Mouse (Mus musculus): ENCODE measurements at regions not wholly inside any gene's neighbourhood (a gene's known extent, or its start where the extent isn't known, plus 50 kb on each side); places are given as distances from the start of the nearest gene placed in this dataset.

DNA sequence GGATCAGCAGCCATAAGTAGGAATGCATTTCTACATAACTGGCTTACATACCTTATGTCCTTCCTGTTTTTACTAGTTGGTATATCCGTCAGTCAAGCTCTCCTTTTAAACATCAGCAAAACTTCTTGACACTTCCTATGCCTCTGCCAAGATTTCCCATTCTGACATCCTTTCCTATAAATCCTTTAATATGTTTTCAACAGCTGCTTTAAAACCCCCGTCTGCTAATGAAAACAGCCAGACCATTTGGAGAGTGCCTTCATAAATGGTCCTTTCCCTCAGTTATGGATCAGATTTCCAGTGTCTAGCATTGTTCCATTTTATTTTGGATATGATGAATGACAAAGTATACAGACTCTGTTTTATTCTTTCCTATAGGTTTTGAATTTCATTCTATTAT, 270.7 kb upstream of the Rgmb start:
- no peak for DNase-seq

DNA sequence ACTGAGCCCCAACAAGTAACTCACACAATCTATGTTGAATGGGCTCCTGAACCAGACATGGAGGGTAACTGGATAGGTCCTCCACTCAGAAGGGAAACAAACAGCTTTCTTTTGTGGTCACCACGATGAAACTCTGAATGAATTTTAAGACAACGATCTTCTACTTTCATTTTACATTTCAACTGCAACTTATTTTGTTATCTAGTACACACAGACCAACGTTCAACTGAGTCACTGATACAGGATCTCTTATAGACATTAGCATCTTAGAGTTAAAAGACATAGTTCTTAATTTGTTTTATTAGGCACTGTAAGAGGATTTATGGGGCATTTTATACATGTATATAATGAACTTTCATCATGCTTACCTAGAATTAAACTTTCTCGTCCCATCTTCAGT, 262.1 kb upstream of the Rgmb start:
- no peak for DNase-seq

DNA sequence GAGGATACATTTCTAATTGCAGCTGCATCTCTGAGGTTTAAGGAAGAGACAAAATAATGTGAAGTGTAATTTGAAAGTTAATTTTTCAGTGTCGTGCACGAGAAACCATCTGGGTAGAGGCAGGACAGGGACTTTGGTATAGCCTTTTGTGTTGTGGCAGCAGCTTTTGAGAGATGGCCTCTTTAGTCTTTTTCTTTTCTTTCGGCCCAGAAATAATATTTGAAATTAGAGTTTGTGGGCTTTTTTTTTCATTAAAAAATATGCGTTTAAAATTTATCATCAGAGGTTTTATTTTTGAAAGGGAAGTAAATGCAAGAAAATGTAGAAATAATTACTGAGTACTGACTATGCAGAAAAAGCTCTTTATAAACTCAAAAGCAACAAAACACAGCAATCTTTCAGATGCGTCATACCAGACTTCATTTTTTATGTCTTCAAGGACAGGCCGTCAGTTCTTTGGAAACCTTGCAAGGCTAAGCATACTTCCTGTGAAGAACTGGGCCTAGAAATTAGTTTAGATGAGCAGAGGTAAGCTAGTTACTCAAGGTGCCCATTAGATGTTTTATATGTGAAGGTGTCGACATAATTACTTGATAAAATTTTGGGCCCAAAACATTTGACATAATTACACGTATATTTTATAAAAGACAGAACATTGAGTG, 258.9 kb upstream of the Rgmb start:
- DNase-seq: no peak

DNA sequence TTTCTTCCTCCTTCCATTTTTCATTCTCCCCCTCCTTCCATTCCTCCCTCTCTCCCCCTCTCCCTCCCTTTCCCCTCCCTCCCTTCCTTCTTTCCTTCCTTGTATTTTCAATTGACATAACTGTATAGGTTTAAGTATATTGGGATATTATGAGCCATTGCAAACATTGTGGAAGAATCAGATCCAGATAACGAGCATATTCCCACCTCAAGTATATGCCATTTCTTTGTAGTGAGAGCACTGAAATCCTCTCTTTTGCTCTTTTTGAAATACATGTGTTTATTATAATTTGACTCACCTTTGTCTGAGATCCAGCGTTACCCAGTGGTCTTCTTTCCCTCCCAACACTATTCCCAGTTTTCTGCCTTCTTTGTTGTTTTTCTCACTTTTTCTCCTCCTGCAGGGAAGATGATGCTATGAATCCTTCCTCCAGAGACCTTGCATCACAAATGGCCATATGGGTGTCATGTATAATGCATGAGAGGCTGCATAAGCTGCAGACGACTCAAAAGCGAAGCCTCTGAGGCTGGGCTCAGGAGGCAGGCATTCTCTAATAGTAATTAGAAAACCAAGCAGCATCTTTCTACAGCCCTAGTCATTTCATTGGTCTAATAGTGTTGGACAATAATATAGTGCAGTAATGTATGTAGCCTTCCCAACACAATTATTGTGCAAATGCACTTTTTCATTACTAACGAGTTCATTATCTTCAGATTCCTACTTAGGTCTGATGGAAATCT, 258.2 kb upstream of the Rgmb start:
- no peak for DNase-seq

DNA sequence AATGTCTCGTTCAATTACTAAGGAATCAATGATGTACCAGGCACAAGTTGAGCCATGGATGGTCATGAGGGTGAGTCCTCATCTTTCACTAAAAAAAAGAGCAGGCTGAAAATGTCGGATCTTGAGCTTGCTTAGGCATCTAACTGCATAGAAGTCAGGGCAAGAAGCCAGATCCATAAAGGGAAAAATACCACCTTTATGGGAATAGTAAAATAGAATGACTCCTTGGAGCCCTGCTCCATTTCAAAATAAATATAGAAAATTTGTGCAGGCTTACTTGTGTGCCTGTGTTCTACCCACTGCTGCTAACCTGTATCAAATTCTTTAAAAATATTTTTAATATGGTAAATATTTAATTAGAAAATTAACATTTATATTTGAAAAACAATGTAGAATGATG, 256.2 kb upstream of the Rgmb start:
- DNase-seq: no peak

DNA sequence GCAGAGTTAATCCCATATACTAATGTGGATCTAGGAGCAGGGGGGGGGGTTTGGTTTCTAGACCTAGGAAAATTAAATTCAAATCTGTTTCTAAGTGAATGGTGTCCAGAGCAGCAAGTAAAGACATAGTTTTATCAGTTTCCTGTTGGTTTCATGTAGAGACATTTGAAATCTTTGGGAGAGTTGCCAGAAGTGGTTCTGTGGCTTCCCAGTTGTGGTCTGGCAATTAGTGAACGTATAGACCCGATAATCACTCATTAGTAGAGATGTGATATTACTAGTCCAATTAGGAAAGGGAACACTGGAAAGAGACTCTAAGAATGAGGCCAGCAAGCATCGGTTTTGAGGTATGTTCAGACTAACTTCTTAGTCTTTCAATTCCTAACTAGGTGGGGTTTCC, 252.0 kb upstream of the Rgmb start:
- no peak for DNase-seq

DNA sequence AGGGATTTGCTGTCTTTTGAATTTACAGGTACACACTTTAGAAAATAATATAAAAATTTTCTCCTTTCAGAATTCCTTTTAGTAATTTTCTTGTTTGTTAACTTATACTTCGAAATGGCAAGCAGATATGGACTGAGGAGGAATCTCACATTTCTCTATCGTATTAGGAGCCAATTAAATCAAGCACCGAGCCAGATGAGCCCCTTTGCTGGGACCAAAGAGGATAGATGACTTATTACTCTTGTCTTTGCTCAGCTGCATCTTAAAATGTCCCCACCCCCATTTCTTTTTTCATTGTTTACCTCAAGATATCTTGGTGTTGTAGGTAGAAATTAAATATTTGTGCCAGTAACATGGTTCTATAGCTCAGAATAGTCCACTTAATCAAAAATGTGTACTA, 247.7 kb upstream of the Rgmb start:
- no peak for DNase-seq

DNA sequence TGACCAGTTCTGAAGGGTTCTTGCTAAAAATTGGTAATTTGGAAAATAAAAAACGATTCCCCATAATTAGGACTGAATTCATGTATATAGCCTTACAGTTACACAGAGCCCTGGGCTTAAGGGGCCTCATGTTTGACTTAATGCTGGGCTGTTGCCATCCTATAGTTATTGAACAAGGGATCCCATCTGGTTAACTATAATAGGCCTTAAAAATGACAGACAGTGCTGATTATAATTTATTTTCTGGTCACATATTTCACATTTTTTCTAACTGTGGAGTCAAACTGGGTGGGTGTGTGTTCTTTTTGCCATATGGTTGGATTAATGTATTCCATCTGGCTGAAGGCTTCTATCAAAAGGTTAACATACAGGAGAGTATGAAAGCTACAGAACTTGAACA, 238.5 kb upstream of the Rgmb start:
- DNase-seq: no peak

DNA sequence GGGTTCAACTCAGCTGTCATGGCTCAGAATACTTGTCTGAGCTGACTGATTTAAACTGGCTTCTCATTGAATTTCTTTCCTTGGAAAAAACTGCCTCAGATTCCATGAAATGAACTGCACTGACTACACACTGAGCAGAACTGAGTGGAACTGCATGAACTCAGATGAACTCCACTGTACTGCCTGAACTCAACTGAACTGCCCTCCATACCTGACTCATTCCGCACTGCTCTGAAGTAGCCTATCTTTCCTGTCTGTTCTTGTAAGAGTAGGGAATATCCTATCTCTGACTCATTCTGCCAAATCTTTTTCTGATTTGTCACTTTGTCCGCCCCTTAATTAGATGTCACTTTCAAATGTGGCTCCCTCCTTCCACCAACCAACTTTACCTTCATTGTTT, 237.0 kb upstream of the Rgmb start:
- DNase-seq: no peak

DNA sequence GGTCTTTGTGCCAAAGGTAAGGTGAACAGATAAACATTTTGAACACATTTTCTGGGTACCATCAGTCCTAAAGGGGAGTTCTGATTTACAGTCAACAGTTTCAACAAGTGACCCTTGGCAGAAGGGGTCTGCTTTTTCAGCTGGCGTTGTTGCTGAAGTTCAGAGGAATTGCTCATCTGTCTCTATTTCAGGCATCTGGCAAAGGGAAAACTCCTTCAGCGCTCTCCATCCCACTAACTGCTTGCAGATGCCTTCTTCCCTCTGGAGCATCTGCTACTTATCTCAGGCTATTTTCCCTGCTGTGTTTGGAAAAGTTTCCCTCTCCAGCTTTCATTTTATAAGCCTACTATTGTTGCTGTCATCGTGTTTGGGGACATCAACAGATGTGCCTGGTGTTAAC, 223.6 kb upstream of the Rgmb start:
- DNase-seq: peak in 1 of 2 experiments; percentile 32

DNA sequence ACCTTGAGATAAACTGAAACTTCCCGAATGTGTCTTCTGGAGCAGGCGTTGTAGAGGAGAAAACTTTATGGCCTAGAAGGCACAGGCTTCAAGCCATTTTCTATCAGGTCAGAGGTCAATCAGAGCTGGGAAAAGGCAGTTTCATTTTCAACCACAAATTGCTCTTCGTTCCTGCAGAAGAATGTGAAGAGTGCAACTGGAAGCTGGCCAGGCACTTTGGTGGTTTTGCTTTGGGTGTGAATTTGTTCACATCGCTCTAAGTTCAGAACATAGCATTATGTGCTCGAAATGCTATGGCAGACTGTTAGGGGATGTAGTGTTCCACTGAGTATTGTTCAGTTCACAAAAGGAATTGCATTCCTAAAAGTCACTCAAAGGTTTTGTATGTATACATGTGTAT, 220.9 kb upstream of the Rgmb start:
- peak; percentile 55 to 69 for DNase-seq

DNA sequence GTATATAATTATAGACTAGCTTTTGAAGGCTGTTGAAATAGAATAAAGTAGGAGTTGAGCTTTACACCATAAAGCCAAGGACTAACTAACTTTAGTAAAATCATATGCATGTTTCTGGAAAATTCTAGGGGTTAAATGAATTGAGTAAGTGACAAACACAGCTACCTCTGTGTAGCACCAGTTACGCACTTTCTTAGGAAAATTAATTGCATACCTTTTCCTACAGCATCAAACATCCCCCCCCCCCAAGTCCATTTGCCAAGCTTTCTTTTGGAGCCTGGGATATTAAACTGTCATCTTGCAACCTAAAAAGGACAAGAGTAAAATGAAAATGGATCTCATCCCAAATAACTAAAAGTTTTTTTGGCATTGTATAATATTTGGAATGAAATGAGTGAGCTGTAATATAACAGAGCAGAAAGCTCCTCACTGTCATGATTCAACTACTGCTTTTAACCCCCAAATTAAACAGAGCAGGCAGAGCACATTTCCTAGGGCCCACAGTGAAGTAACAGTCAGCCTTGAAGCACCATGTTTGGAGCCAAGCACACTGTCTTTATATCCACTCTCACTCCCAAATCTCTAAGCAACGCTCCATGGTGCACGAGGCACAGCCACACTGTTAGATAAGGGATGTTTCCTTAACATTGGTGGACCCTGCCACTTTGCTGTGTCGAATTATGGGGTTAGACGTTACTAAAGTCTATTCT, 210.9 kb upstream of the Rgmb start:
- no peak for DNase-seq

DNA sequence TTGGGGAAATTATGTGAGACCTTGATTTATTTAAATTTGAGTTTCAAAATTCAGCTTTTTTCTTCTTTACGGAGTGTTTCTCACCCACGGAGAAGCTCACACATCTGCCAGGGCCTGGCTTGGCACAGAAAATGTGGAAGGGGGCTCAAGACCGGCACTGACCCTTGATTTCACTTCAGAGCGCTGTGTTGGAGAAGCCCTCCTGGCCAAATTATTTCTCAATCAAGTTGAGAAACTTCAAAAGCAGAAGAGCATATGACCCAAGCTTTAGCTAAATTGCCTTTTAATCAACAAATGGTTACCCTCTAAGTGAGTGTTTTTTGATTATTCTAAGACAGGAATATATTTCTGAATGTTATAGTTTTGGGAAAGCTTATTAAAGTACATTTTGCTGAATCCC, 197.2 kb upstream of the Rgmb start:
- DNase-seq: no peak

DNA sequence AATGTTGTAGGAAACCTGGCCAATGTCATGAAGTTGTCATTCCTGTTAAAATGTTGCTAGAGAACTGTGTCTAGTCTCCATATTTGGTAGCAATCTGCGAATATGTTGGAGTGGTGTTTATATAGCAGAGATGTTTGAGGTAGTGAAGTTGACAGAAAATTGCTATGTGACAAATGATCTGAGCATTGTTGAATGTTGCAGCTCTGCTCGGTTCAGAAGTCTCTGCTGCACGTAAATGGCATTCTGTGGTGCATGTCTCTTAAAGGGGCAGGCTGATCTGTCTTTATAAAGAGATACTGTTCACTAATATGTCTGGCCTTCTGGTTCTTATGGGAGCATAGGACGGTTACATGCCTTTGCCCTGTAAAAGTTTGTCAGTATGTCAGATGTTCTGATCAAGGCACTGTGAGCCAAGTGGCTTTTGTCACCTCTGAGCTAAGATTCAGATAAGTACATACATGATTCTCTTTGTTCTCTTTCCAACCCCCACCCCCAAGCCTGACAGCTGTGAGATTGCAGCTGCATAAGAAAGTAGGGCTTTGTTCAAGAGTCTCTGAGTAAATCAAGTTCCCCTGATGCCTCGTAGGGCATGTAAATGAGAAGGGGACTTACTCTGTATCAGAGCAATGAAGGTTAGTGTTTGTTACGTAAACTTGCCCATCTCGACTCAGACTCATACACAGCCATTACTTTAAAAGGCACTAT, 174.2 kb upstream of the Rgmb start:
- DNase-seq: no peak

DNA sequence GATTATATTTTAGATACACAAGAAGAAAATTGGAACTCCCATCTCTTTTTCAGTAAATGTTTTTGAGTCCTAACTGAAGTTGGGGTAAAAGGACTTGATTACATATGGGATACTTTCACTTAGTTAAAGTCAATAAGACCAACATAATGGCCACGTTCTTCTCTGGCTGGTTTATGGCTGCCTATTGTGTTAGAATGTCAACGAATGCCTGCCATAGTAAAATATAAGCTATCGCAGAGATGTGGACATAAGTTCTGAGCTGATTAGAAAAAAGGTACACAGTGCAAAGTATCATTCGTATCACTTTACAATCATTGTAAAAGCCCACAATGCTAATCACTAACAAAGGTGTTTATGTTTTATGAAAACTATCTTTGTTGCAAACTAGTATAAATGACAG, 173.2 kb upstream of the Rgmb start:
- no peak for DNase-seq

DNA sequence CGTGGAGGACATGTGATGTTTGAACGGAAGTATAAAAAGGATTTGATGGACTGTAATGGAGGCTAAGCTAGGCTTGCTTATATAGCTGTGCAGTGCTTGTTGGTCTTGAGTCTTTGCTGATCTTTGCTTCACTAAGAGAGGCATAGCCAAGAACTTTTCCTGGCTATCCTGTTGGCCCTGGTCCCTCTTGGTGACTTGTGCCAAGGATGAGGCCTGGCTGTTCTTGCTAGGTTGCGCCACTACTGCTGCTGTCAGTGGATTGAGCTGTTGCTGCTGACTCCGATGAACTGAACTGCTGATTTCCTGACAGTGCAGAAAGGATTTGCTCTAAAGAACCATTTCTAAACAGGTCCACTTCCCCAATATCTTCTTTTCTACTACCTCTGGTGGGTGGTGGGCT, 167.9 kb upstream of the Rgmb start:
- DNase-seq: no peak

DNA sequence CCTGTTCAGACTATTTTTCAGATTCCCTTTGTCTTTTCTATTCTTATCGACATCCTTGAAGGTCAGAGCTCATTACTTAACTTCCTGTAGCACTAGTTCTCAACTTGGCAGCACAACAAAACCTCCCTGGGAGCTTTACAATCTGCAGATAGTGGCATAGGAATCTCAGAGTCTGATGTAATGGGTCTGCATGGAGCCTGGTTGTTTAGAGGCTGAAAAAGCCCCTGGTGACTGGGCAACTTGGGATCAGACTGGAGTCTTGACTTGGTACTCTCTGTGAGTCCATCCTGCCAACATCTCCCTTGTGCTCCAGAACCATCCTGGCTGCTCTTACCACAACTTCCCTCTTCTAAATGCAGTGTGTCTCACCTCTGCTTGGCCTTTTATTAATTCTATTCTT, 166.4 kb upstream of the Rgmb start:
- no peak for DNase-seq

DNA sequence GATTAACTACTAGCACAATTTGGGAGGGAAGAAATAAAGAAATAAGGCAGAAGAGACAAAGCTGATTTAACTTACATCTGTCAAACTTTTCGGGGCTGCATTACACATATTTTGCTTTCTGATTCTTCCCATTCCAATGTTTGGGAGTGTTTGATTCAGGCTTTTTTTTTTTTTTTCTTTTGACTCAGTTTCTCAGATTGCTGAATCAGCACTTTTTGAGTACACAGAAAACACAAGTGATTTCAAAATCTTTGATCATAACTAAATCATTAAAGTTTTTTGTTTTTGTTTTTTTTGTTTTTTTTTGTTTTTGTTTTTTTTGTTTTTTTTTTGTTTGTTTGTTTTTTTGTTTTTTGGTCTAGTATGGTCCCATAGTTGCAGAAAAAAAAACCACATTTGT, 164.7 kb upstream of the Rgmb start:
- no peak for DNase-seq

DNA sequence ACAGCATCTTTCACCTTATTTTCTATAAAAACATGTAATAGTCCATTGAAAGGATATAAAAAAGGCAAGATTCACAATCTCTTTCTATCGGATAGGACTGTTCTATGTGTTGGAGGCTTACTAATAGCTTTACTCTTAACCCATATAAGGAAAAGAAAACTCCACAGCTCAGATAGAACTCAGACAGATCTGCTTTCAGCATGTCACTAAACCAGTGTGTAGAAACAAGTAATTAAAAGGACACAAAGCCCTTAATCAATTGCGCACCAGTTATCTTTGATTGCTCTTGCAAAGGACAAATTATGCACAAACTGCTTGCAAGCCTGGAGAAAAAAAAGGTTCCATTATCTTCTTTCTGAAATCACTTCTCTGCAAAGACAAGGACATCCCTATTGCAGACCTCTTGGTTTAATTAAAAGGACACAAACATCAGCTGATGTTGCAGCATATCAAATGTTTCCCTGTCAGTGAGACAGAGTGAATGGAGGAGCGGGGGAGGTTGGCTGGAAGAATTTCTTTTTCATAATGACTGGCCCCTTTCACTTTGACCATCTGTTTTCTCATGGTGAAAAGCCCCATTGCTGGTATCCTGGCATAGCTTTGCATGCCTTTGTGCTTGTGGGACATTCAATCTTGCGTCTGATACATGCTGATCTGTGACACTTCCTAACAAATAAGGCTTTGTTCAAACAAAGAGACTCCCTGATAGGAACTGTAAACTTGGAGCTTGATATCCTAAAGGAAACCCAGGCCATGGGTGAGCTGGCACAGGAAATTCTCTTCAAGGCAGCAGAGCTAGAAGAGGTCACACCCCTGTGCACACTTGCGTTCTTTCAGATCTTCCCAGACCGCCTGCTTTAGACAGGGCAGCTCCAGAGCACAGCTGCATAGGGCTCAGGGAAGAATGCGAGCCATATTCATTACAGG, 162.8 kb upstream of the Rgmb start:
- DNase-seq: peak; percentile 14 to 50

DNA sequence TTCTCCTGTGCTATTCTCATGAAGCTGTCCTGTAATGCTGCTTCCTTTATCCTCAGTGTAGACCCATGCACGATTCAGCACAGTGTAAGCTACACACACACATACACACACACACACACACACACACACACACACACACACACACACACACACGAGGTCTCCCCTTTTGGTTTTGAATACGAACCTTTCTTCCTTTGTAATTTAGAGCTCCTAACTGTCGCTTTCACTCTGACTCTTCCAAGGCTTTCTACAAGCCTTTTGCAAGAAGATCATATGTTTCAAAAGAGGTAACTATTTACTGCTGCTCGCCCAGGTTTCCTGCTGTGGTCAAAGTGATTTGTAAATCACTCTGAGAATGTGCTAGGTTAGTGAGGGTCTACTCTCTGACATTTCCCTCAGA, 161.1 kb upstream of the Rgmb start:
- no peak for DNase-seq

DNA sequence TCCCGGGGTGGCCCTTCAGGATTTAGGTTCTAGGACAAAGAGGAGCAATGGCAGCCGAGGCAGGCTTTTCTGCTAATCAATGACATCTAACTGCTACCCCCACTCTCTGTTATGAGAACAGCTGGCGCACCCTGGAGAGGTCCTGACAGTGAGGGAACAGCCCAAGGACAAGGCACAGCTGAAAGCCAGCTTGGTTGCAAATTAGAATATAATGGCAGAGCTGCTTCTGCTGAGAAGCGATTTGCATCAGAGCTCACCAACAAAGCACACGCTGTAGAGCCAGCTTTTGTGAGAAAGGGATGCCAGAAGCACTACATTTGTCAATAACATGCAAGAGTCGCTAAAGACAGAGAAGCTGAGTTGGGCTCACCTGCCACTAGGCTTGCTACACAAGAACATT, 159.5 kb upstream of the Rgmb start:
- DNase-seq: no peak

DNA sequence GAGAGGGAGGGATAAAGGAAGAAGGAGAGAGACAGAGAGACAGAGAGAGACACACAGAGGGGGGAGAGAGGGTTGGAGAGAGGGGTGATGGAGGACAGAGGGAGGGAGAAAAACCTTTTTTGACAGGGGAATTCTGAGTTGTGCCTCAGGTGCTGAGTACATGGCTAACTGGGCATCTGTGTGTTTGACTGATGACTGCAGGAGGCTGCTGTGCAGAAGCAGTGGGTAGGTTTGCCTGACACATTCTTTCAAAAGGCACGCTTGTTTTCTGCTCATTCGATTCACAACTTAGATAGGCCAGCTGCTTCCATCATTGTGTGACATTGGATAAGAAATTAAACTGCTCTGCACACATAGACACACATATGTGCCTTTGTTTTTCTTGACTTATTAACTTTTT, 150.7 kb upstream of the Rgmb start:
- DNase-seq: no peak

Measured in kidney, postnatal 25 days (tissue).